In the genomic region with DNA sequence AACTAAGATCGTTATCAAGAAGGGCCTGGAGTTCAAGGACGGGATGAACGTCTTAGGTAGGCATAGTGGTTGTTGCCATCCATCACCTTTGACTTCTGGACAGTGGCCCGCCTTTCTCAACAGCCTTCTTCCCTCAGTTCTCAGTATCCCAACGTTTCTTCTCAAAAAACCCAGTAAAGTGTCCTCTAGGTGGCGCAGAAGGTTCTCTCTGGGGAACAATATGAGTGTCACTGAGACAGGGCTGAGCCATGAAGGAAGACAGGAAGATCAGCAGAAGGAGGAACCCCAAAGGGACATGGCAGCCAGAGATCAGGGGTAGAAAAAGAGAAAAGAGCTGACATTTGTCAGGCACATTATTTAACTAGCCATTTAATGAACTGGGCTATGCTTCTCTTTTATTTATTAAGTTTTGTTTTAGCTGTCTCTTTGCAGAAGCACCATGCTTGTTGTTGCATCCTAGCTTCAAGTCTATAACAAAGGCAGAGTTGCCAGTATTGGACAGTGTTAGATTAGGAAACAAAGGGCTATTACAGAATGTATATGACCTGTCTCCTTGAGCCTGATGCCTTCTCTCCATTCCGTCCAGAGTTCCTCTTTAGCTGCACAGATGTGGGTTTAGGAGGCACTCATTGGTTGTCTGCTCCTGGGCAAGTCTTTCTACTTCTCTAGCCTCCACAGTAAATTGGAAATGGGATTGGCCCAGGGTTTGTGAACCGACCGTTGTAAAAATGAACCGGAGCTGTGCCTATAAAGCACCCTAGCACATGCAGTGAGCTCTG, we compare ENCODE assay signal across 9 mouse cellular contexts.
DNase-seq lines count a peak whose midpoint lies in the region; ATAC-seq lines count a peak whose summit lies in the region.
"Had no signal": no experiment of that assay in that cellular context is flagged by ENCODE, and none has a peak within 500 bp of the region (broad histone marks: within the 10 kb centered on the region; RNA-seq: fewer than 3 reads in every experiment).

No protein-coding gene starts in this region.

- no peak overlapping the region for H3K4me3 ChIP-seq in hindbrain, embryonic 10.5 days
- H3K4me3 ChIP-seq in hindbrain, embryonic 16.5 days (ENCODE audit: low read length), result no peak overlapping the region
- no peak overlapping the region for H3K4me3 ChIP-seq in hindbrain, embryonic 13.5 days
- H3K4me3 ChIP-seq in liver, embryonic 12.5 days, result no peak overlapping the region
- H3K4me3 ChIP-seq: liver, embryonic 15.5 days had no signal

- peak; percentile 35 for DNase-seq in hindbrain, embryonic 10.5 days (ENCODE audit: low spot score)
- DNase-seq in ES-CJ7 (ENCODE audit: low read depth, low spot score), result peak; percentile 60
- DNase-seq in c-Kit-positive CD71-positive TER-119-negative erythroid progenitor cells, embryonic 14.5 days (ENCODE audit: low read depth), result peak; percentile 88
- DNase-seq in neural tube, embryonic 10.5 days (ENCODE audit: extremely low spot score, low spot score), result peak; percentile 46
- DNase-seq in thymus, postnatal 0 days (ENCODE audit: low spot score), result peak; percentile 77

- no peaks in the 10 kb centered on the region for H3K36me3 ChIP-seq in hindbrain, embryonic 10.5 days
- H3K36me3 ChIP-seq in hindbrain, embryonic 16.5 days (ENCODE audit: control insufficient read depth, insufficient read depth, low read length), result no peaks in the 10 kb centered on the region
- peaks cover 30% of the 10 kb centered on the region for H3K36me3 ChIP-seq in hindbrain, embryonic 13.5 days
- H3K36me3 ChIP-seq in liver, embryonic 12.5 days, result no peaks in the 10 kb centered on the region
- H3K36me3 ChIP-seq: liver, embryonic 15.5 days had no signal

- H3K27me3 ChIP-seq in hindbrain, embryonic 10.5 days (ENCODE audit: insufficient read depth, poor library complexity, severe bottlenecking), result peaks cover 4% of the 10 kb centered on the region; the same call in 1 of the 2 replicates
- H3K27me3 ChIP-seq in hindbrain, embryonic 16.5 days (replicated peaks; ENCODE audit: control insufficient read depth, insufficient read depth, low read length), result no peaks in the 10 kb centered on the region
- H3K27me3 ChIP-seq in hindbrain, embryonic 13.5 days, result no peaks in the 10 kb centered on the region
- no peaks in the 10 kb centered on the region; the same call in 1 of the 2 replicates for H3K27me3 ChIP-seq in liver, embryonic 12.5 days (replicated peaks)
- H3K27me3 ChIP-seq: liver, embryonic 15.5 days had no signal

- peak overlapping the region; percentile 41; the same call in 1 of the 2 replicates for H3K27ac ChIP-seq in hindbrain, embryonic 10.5 days
- H3K27ac ChIP-seq in hindbrain, embryonic 16.5 days (ENCODE audit: low read depth, low read length), result no peak overlapping the region
- peak overlapping the region; percentile 68 for H3K27ac ChIP-seq in hindbrain, embryonic 13.5 days
- H3K27ac ChIP-seq in liver, embryonic 12.5 days, result no peak overlapping the region
- H3K27ac ChIP-seq: liver, embryonic 15.5 days had no signal

- H3K4me1 ChIP-seq in hindbrain, embryonic 10.5 days (replicated peaks), result peaks cover 20% of the 10 kb centered on the region
- H3K4me1 ChIP-seq in hindbrain, embryonic 16.5 days (ENCODE audit: control insufficient read depth, insufficient read depth, low read depth, low read length), result peaks cover 5% of the 10 kb centered on the region; the same call in 1 of the 2 replicates
- H3K4me1 ChIP-seq in hindbrain, embryonic 13.5 days (replicated peaks), result peaks cover 15% of the 10 kb centered on the region
- H3K4me1 ChIP-seq in liver, embryonic 12.5 days, result peaks cover 31% of the 10 kb centered on the region

- H3K9me3 ChIP-seq in hindbrain, embryonic 10.5 days, result no peaks in the 10 kb centered on the region
- no peaks in the 10 kb centered on the region for H3K9me3 ChIP-seq in hindbrain, embryonic 16.5 days (ENCODE audit: control insufficient read depth, low read length)
- no peaks in the 10 kb centered on the region for H3K9me3 ChIP-seq in hindbrain, embryonic 13.5 days
- H3K9me3 ChIP-seq in liver, embryonic 12.5 days (replicated peaks), result no peaks in the 10 kb centered on the region
- H3K9me3 ChIP-seq: liver, embryonic 15.5 days had no signal

- WGBS in hindbrain, embryonic 10.5 days, result 61% methylated on average over 10 of the region's 10 CpGs
- 55% methylated on average over 10 of the region's 10 CpGs for WGBS in hindbrain, embryonic 16.5 days
- WGBS in hindbrain, embryonic 13.5 days, result 59% methylated on average over 10 of the region's 10 CpGs
- WGBS in liver, embryonic 12.5 days (ENCODE audit: insufficient replicate concordance), result 41% methylated on average over 10 of the region's 10 CpGs

- no peak overlapping the region for H3K9ac ChIP-seq in hindbrain, embryonic 16.5 days (ENCODE audit: low read depth, low read length)
- no peak overlapping the region for H3K9ac ChIP-seq in hindbrain, embryonic 13.5 days
- H3K9ac ChIP-seq in liver, embryonic 12.5 days, result no peak overlapping the region
- H3K9ac ChIP-seq: liver, embryonic 15.5 days had no signal

- no peak for ATAC-seq in hindbrain, embryonic 16.5 days
- no peak for ATAC-seq in hindbrain, embryonic 13.5 days (ENCODE audit: low FRiP score)
- peak; percentile 33; the same call in 1 of the 2 replicates for ATAC-seq in liver, embryonic 12.5 days

- H3K4me2 ChIP-seq in hindbrain, embryonic 16.5 days (ENCODE audit: low read length), result no peak overlapping the region
- no peak overlapping the region for H3K4me2 ChIP-seq in hindbrain, embryonic 13.5 days
- H3K4me2 ChIP-seq in liver, embryonic 12.5 days, result no peak overlapping the region
- H3K4me2 ChIP-seq: liver, embryonic 15.5 days had no signal

Comparison
In these comparisons a context has a peak if more than half of its experiments do, and no peak if none do; other contexts are left out.
1. H3K27ac ChIP-seq: peak in hindbrain, embryonic 10.5 days (single experiment) and hindbrain, embryonic 13.5 days (single experiment); none in hindbrain, embryonic 16.5 days (single experiment) and liver, embryonic 12.5 days (single experiment).
2. DNase-seq: peak in every context shown above with its lines; median percentile 88 in c-Kit-positive CD71-positive TER-119-negative erythroid progenitor cells, embryonic 14.5 days; 77 in thymus, postnatal 0 days; 60 in ES-CJ7; 46 in neural tube, embryonic 10.5 days; 35 in hindbrain, embryonic 10.5 days.